Mouse (Mus musculus) MEL (cell line): ENCODE data around the gene Efna5. TPM values are rescaled to one million over a fixed set of nuclear protein-coding genes. Genes with fewer than 3 reads are reported as not detected.

Experiments
- DNase-seq: peaks from one replicate; pipeline ENCODE4 v3.0.0; 2011; ENCODE audit warnings: low read depth, low spot score
- H3K27ac ChIP-seq: 2 replicates; pipeline ENCODE4 v1.5.1; 2012; ENCODE audit warnings: low read depth, mild to moderate bottlenecking, control low read depth, low read length, moderate library complexity; ENCODE audit not compliant: control insufficient read depth
- H3K27me3 ChIP-seq, 2 experiments: fragments of 150-350 bp in 1 of 2; sonication (generic) in 1 of 2; 2 replicates each; pipeline ENCODE4 v1.6.1; 2012; ENCODE audit warnings: low read length in 2 of 2, mild to moderate bottlenecking in 2 of 2, improper control_type of control experiment in 1 of 2, moderate library complexity in 1 of 2; ENCODE audit not compliant: insufficient read depth in 2 of 2, control insufficient read depth in 1 of 2
- H3K36me3 ChIP-seq, 2 experiments: 2 replicates each; pipeline ENCODE4 v1.6.1; 2012 to 2014; ENCODE audit warnings: low read length in 2 of 2, improper control_type of control experiment in 1 of 2, inconsistent platforms in 1 of 2, mild to moderate bottlenecking in 1 of 2; ENCODE audit not compliant: insufficient read depth in 2 of 2, control insufficient read depth in 1 of 2
- H3K4me1 ChIP-seq, 2 experiments: fragments of 150-350 bp in 1 of 2; sonication (generic) in 1 of 2; 2 replicates each; pipeline ENCODE4 v1.6.1; 2012; ENCODE audit warnings: low read length in 2 of 2, improper control_type of control experiment in 1 of 2, mild to moderate bottlenecking in 1 of 2; ENCODE audit not compliant: insufficient read depth in 2 of 2, control insufficient read depth in 1 of 2
- H3K4me3 ChIP-seq, 2 experiments: fragments of 150-350 bp in 1 of 2; sonication (generic) in 1 of 2; 2 replicates each; pipeline ENCODE4 v1.5.1; 2012; ENCODE audit warnings: low read depth in 2 of 2, low read length in 2 of 2, mild to moderate bottlenecking in 2 of 2, moderate library complexity in 2 of 2, control low read depth in 1 of 2, improper control_type of control experiment in 1 of 2; ENCODE audit not compliant: control insufficient read depth in 1 of 2, insufficient read depth in 1 of 2
- H3K79me2 ChIP-seq: 2 replicates; pipeline ENCODE4 v1.6.1; 2012; ENCODE audit warnings: mild to moderate bottlenecking, low read length, moderate library complexity; ENCODE audit not compliant: control insufficient read depth, poor library complexity, insufficient read depth
- H3K9ac ChIP-seq: 2 replicates; pipeline ENCODE4 v1.6.1; 2012; ENCODE audit warnings: low read depth, mild to moderate bottlenecking, control low read depth, low read length, moderate library complexity; ENCODE audit not compliant: control insufficient read depth, poor library complexity, severe bottlenecking
- H3K9me3 ChIP-seq: fragments of 150-350 bp; sonication (generic); replicated peaks from 2 replicates; pipeline ENCODE4 v1.6.1; 2012; ENCODE audit warnings: mild to moderate bottlenecking, low read length, improper control_type of control experiment, moderate library complexity; ENCODE audit not compliant: insufficient read depth
- CHD2 ChIP-seq: IDR thresholded peaks from 2 replicates; pipeline ENCODE4 v1.6.1; 2011; ENCODE audit warnings: low read length, improper control_type of control experiment
- CTCF ChIP-seq, 3 experiments: IDR thresholded peaks in 2 of 3; conservative IDR thresholded peaks in 1 of 3; 2 replicates each; pipeline ENCODE4 v1.5.1; 2011 to 2012; ENCODE audit warnings: low read length in 3 of 3, low read depth in 2 of 3, mild to moderate bottlenecking in 2 of 3, improper control_type of control experiment in 1 of 3, inconsistent platforms in 1 of 3, mixed read lengths in 1 of 3, moderate library complexity in 1 of 3; ENCODE audit not compliant: control insufficient read depth in 1 of 3, insufficient read depth in 1 of 3, poor library complexity in 1 of 3, severe bottlenecking in 1 of 3
- EP300 ChIP-seq, 2 experiments: IDR thresholded peaks; 2 replicates each; pipeline ENCODE4 v1.6.1; 2011; ENCODE audit warnings: improper control_type of control experiment in 2 of 2, low read length in 2 of 2, low read depth in 1 of 2, mild to moderate bottlenecking in 1 of 2
- GATA1 ChIP-seq: IDR thresholded peaks from 2 replicates; pipeline ENCODE4 v1.6.1; 2011; ENCODE audit warnings: low read depth, low read length, improper control_type of control experiment
- HCFC1 ChIP-seq: IDR thresholded peaks from 2 replicates; pipeline ENCODE4 v1.6.1; 2012; ENCODE audit warnings: low read depth, mild to moderate bottlenecking, inconsistent platforms, low read length, improper control_type of control experiment, moderate library complexity
- MAX ChIP-seq: IDR thresholded peaks from 2 replicates; pipeline ENCODE4 v1.6.1; 2011; ENCODE audit warnings: low read length, improper control_type of control experiment
- MAZ ChIP-seq: IDR thresholded peaks from 2 replicates; pipeline ENCODE4 v1.6.1; 2012; ENCODE audit warnings: low read depth, mild to moderate bottlenecking, inconsistent platforms, low read length, improper control_type of control experiment
- MEF2A ChIP-seq: IDR thresholded peaks from 2 replicates; pipeline ENCODE4 v1.6.1; 2014; ENCODE audit warnings: low read depth, mild to moderate bottlenecking, inconsistent platforms, low read length, improper control_type of control experiment; ENCODE audit not compliant: poor library complexity, insufficient replicate concordance, severe bottlenecking; ENCODE audit errors: extremely low read depth
- MYC ChIP-seq: IDR thresholded peaks from 2 replicates; pipeline ENCODE4 v1.6.1; 2011; ENCODE audit warnings: low read depth, mild to moderate bottlenecking, low read length, improper control_type of control experiment, moderate library complexity
- NELFE ChIP-seq: IDR thresholded peaks from 2 replicates; pipeline ENCODE4 v1.6.1; 2011; ENCODE audit warnings: low read depth, low read length, improper control_type of control experiment
- NRF1 ChIP-seq: IDR thresholded peaks from 2 replicates; pipeline ENCODE4 v1.6.1; 2014; ENCODE audit warnings: low read depth, mild to moderate bottlenecking, inconsistent platforms, low read length, improper control_type of control experiment, moderate library complexity; ENCODE audit not compliant: poor library complexity, insufficient read depth, severe bottlenecking
- POLR2AphosphoS2 ChIP-seq: IDR thresholded peaks from 2 replicates; pipeline ENCODE4 v1.6.1; 2011; ENCODE audit warnings: low read length, improper control_type of control experiment
- POLR2AphosphoS5 ChIP-seq: IDR thresholded peaks from 2 replicates; pipeline ENCODE4 v1.6.1; 2012; ENCODE audit warnings: low read depth, borderline replicate concordance, mild to moderate bottlenecking, inconsistent platforms, low read length, moderate library complexity, mixed read lengths
- RAD21 ChIP-seq: IDR thresholded peaks from 2 replicates; pipeline ENCODE4 v1.6.1; 2011; ENCODE audit warnings: mild to moderate bottlenecking, low read depth, low read length, improper control_type of control experiment
- RCOR1 ChIP-seq: IDR thresholded peaks from 2 replicates; pipeline ENCODE4 v1.6.1; 2012; ENCODE audit warnings: low read depth, mild to moderate bottlenecking, inconsistent platforms, low read length, improper control_type of control experiment
- SMC3 ChIP-seq: IDR thresholded peaks from 2 replicates; pipeline ENCODE4 v1.6.1; 2011; ENCODE audit warnings: low read depth, low read length, improper control_type of control experiment
- TAL1 ChIP-seq: IDR thresholded peaks from 2 replicates; pipeline ENCODE4 v1.6.1; 2012; ENCODE audit warnings: mild to moderate bottlenecking, inconsistent platforms, low read length, moderate library complexity, mixed read lengths
- ZC3H11A ChIP-seq: IDR thresholded peaks from 2 replicates; pipeline ENCODE4 v1.6.1; 2012; ENCODE audit warnings: low read depth, mild to moderate bottlenecking, inconsistent platforms, low read length, improper control_type of control experiment
- ZNF384 ChIP-seq: IDR thresholded peaks from 2 replicates; pipeline ENCODE4 v1.6.1; 2012; ENCODE audit warnings: low read depth, mild to moderate bottlenecking, inconsistent platforms, low read length, improper control_type of control experiment
- polyA plus RNA-seq, 2 experiments: library from polyadenylated mRNA; stranded (reverse) in 1 of 2; unstranded in 1 of 2; fragments of >175 nt in 1 of 2; fragments of >200 nt in 1 of 2; gene quantifications; 2 replicates each; pipeline versions ENCODE4 v1.2.1 to v1.2.4; 2012; ENCODE audit warnings: low replicate concordance in 2 of 2, low read depth in 1 of 2; ENCODE audit not compliant: insufficient read length in 2 of 2, insufficient read depth in 1 of 2, missing spikeins in 1 of 2
- total RNA-seq: library from RNA; depleted of rRNA; stranded (reverse); fragments of 300-350 nt; gene quantifications from 2 replicates; pipeline ENCODE4 v1.2.3, GENCODE M21; 2012

Efna5 gene
- total and polyA plus RNA-seq, 3 experiments, result not detected

DNA sequence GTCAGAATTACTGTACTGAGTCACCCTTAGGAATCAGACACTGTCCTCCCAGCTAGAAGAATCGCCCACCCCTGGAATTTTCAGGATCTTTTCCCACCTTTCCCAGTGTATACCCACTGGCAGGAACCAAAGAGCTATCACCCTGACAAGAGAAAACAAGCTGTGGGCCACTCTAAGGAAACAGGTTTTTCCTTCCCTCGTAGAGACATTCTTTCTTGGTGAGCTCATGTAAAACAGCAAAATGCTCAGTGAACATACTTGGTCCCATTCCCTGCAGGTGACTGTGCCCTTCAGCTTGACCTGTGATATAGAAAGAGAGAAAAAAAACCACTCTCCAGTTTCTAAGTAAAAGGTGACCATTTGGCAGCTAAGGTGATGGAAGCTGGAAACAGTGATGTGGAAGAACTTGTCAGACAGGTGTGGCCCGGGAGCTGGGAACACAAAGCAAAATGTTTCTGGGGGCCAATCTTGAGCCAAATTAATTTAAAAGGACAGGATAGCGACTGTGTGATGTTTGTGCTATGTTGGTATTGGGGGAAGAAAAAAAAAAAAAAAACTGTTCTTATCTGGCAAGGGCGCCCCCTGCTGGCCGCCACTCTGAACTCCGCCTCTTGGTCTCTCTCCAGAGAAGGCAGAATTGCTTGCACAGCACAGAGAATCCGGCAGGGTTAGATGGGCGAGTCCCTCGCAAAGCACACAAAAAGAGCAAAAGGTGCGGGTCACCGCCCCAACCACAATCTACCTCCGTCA, 97.4 kb downstream of the Efna5 start:
- H3K9me3 ChIP-seq, result no peaks in the 10 kb centered on the region
- no peaks in the 10 kb centered on the region; a peak in 1 of 4 replicates for H3K4me1 ChIP-seq
- 0 out of 4 replicates have a peak, but pooled peaks cover 0 to 2% of the 10 kb centered on the region in 2 experiments for H3K36me3 ChIP-seq
- H3K4me3 ChIP-seq, result peak overlapping the region in 1 of 2 experiments; percentile 48; a peak in 2 of 4 replicates
- H3K27ac ChIP-seq, result no peak overlapping the region
- H3K79me2 ChIP-seq, result no peaks in the 10 kb centered on the region
- TF ChIP-seq NRF1 (no peak), TAL1 (no peak), RAD21 (peak; percentile 77), CHD2 (no peak), HCFC1 (no peak), ZC3H11A (peak; percentile 65), NELFE (no peak), ZNF384 (peak; percentile 99), RCOR1 (no peak), SMC3 (peak; percentile 87), CTCF (IDR thresholded peaks at IDR 0.05 in 2 of 3, conservative IDR thresholded peaks at IDR 0.05 in 1 of 3; ENCODE audit: control insufficient read depth in 1 of 3, insufficient read depth in 1 of 3, low read depth in 2 of 3, low read length in 3 of 3, poor library complexity in 1 of 3, severe bottlenecking in 1 of 3) (peak; percentile 53 to 88 (median 79)), EP300 (IDR thresholded peaks at IDR 0.05; ENCODE audit: low read depth in 1 of 2, low read length in 2 of 2) (no peak), MEF2A (no peak), GATA1 (peak; percentile 49; the same call in 1 of the 2 replicates)
- H3K27me3 ChIP-seq, result no peaks in the 10 kb centered on the region
- peak; percentile 82 for DNase-seq
- H3K9ac ChIP-seq, result peak overlapping the region; percentile 40; the same call in 1 of the 2 replicates

DNA sequence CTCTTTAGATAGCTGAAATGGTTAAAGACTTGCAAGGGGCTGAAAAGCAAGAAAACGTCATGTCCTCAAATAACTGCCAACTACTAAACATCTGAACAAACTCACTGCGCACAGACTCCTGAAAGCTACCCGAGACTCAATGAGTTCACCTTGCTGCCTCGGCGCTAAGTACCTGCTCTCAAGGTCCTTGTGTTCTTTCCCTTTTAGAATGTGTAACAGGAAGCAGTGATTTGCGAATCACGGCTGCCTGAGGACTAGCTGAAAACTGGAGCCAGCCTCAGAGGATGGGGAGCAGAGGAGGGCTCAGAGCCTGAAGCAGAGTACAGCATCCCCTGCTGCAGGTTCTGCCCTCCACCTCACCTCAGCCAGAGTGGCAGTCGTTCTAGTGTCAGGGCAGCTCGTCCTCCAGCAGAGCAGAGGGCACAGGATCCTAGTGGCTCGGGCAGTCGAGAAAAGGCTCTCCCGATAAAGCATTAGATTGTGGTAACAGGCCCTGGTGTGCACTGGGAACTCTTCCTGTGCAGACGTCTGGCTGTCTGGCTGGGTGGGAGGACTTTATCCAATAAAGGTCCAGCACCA, 98.2 kb downstream of the Efna5 start:
- 0 out of 4 replicates have a peak, but pooled peaks cover 0 to 2% of the 10 kb centered on the region in 2 experiments for H3K36me3 ChIP-seq
- no peak overlapping the region for H3K4me3 ChIP-seq
- no peaks in the 10 kb centered on the region for H3K79me2 ChIP-seq
- no peak for DNase-seq
- H3K9me3 ChIP-seq, result no peaks in the 10 kb centered on the region
- no peak overlapping the region for H3K9ac ChIP-seq
- H3K27ac ChIP-seq, result no peak overlapping the region
- TF ChIP-seq MAX (no peak), POLR2AphosphoS2 (no peak), MAZ (no peak), SMC3 (no peak), MYC (no peak), CTCF (IDR thresholded peaks at IDR 0.05 in 2 of 3, conservative IDR thresholded peaks at IDR 0.05 in 1 of 3; ENCODE audit: control insufficient read depth in 1 of 3, insufficient read depth in 1 of 3, low read depth in 2 of 3, low read length in 3 of 3, poor library complexity in 1 of 3, severe bottlenecking in 1 of 3) (no peak), POLR2AphosphoS5 (no peak)
- H3K4me1 ChIP-seq, result no peaks in the 10 kb centered on the region; a peak in 1 of 4 replicates
- no peaks in the 10 kb centered on the region for H3K27me3 ChIP-seq
